In the genomic region with DNA sequence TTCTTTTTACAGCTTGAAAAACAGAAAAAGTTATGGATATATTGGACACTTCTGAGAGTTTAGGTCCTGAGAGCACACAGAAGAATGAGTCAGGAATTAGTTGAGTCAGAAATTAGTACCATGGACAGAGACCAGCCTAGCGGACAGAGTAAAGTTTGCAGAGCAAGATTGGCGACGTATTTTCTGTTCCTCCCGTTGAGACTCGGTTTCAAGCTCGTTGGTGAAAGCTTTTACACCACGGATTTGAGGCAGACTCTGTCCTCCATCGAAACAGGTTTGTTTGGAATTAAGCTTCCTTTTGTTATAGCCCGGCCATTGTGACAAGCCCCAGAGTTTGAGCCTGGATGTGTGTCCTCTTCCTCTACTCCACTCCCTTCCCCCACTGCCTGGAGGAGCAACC, we compare ENCODE assay signal across 10 mouse cellular contexts. TPM values are rescaled to one million over a fixed set of nuclear protein-coding genes. Genes with fewer than 3 reads are reported as not detected.
DNase-seq lines count a peak whose midpoint lies in the region; ATAC-seq and TF ChIP-seq lines count a peak whose summit lies in the region.
"Had no signal": no experiment of that assay in that cellular context is flagged by ENCODE, and none has a peak within 500 bp of the region (broad histone marks: within the 10 kb centered on the region; RNA-seq: fewer than 3 reads in every experiment).

No protein-coding gene starts in this region.

- H3K4me3 ChIP-seq in intestine, embryonic 14.5 days (ENCODE audit: low read depth, low read length) = no peak overlapping the region
- no peak overlapping the region for H3K4me3 ChIP-seq in intestine, embryonic 16.5 days (ENCODE audit: low read length)
- H3K4me3 ChIP-seq in midbrain, postnatal 0 days (ENCODE audit: low read depth, low read length) = no peak overlapping the region; the same call in 1 of the 2 replicates

- H3K4me1 ChIP-seq in intestine, embryonic 14.5 days (replicated peaks; ENCODE audit: control insufficient read depth, insufficient read depth, low read length) = peaks cover under 1% of the 10 kb centered on the region; the same call in 1 of the 2 replicates
- H3K4me1 ChIP-seq in intestine, embryonic 16.5 days (ENCODE audit: control insufficient read depth, insufficient read depth, low read length) = peaks cover 8% of the 10 kb centered on the region; the same call in 1 of the 2 replicates
- peaks cover 5% of the 10 kb centered on the region; the same call in 1 of the 2 replicates for H3K4me1 ChIP-seq in midbrain, postnatal 0 days (ENCODE audit: insufficient read depth, low read length)

- no peak overlapping the region for H3K9ac ChIP-seq in intestine, embryonic 14.5 days (ENCODE audit: low read length)
- no peak overlapping the region for H3K9ac ChIP-seq in intestine, embryonic 16.5 days (ENCODE audit: low read depth, low read length)
- no peak overlapping the region for H3K9ac ChIP-seq in midbrain, postnatal 0 days (replicated peaks; ENCODE audit: low read length, poor library complexity, severe bottlenecking)

- H3K27ac ChIP-seq in intestine, embryonic 14.5 days (ENCODE audit: low read depth) = no peak overlapping the region
- H3K27ac ChIP-seq in intestine, embryonic 16.5 days (ENCODE audit: low read length) = no peak overlapping the region
- no peak overlapping the region for H3K27ac ChIP-seq in midbrain, postnatal 0 days (ENCODE audit: low read depth, low read length)

- DNase-seq in intestine, embryonic 14.5 days (ENCODE audit: low spot score) = peak; percentile 60
- DNase-seq in R1 (ENCODE audit: low read depth, low spot score) = peak; percentile 78
- peak; percentile 24 for DNase-seq in heart, postnatal 4 days
- no peak for DNase-seq in midbrain, postnatal 0 days (ENCODE audit: low spot score)
- no peak for DNase-seq in right cerebral cortex, postnatal 36 days (ENCODE audit: low spot score in 2 of 2)
- no peak for DNase-seq in thymus, postnatal 10 days (ENCODE audit: low spot score in 2 of 2)
- DNase-seq in right cerebral cortex, adult 18-20 months = no peak
- DNase-seq: cerebellum, adult 8-10 months; lung, adult 2 months had no signal

- peaks cover 46% of the 10 kb centered on the region for H3K27me3 ChIP-seq in intestine, embryonic 14.5 days (replicated peaks; ENCODE audit: control insufficient read depth, insufficient read depth, low read length)
- H3K27me3 ChIP-seq in intestine, embryonic 16.5 days (replicated peaks; ENCODE audit: control insufficient read depth, insufficient read depth, low read length) = peaks cover 25% of the 10 kb centered on the region
- no peaks in the 10 kb centered on the region for H3K27me3 ChIP-seq in midbrain, postnatal 0 days (ENCODE audit: insufficient read depth, low read length)

- H3K36me3 ChIP-seq in intestine, embryonic 14.5 days (ENCODE audit: control insufficient read depth, insufficient read depth, low read length) = no peaks in the 10 kb centered on the region
- H3K36me3 ChIP-seq in intestine, embryonic 16.5 days (ENCODE audit: control insufficient read depth, insufficient read depth, low read length) = no peaks in the 10 kb centered on the region
- no peaks in the 10 kb centered on the region for H3K36me3 ChIP-seq in midbrain, postnatal 0 days (ENCODE audit: insufficient read depth, low read length)

- no peaks in the 10 kb centered on the region for H3K9me3 ChIP-seq in intestine, embryonic 14.5 days (ENCODE audit: control insufficient read depth, low read length)
- no peaks in the 10 kb centered on the region for H3K9me3 ChIP-seq in intestine, embryonic 16.5 days (ENCODE audit: control insufficient read depth, low read length)
- H3K9me3 ChIP-seq in midbrain, postnatal 0 days (ENCODE audit: low read length) = no peaks in the 10 kb centered on the region

- no peak for ATAC-seq in intestine, embryonic 14.5 days (replicated peaks; ENCODE audit: low FRiP score, low TSS enrichment, low read depth)
- no peak for ATAC-seq in intestine, embryonic 16.5 days
- ATAC-seq in midbrain, postnatal 0 days (ENCODE audit: low FRiP score) = no peak

- no peak overlapping the region for H3K4me2 ChIP-seq in intestine, embryonic 14.5 days (ENCODE audit: low read length)
- no peak overlapping the region for H3K4me2 ChIP-seq in intestine, embryonic 16.5 days (ENCODE audit: low read depth, low read length)
- peak overlapping the region; percentile 71; the same call in 1 of the 2 replicates for H3K4me2 ChIP-seq in midbrain, postnatal 0 days (ENCODE audit: low read depth, low read length, poor library complexity, severe bottlenecking)

- WGBS in intestine, embryonic 14.5 days = under 1% methylated on average over 9 of the region's 9 CpGs
- WGBS in intestine, embryonic 16.5 days = 2% methylated on average over 9 of the region's 9 CpGs
- WGBS in midbrain, postnatal 0 days = 7% methylated on average over 9 of the region's 9 CpGs

- peak; percentile 25; the same call in 1 of the 2 replicates for TF ChIP-seq CTCF in midbrain, postnatal 0 days (IDR thresholded peaks at IDR 0.05)

RNA-seq across cellular contexts. Expression of gene Elavl2, which starts 21.0 kb away (rescaled TPM):
- polyA plus RNA-seq in intestine, embryonic 14.5 days (2014; fragmentation: Nextera tagmentation; extraction: Ambion mirVana) = 6.6 and 7.0 TPM in 2 replicates
- polyA plus RNA-seq in intestine, embryonic 16.5 days (2015; fragmentation: Nextera tagmentation; extraction: Ambion mirVana) = 2.6 and 3.3 TPM in 2 replicates
- 1 to 10 TPM; 2.3 to 2.7 TPM for total RNA-seq in heart, postnatal 4 days (2021)
- total RNA-seq in midbrain, postnatal 0 days (2014; rRNA removed) = 80.6 and 96.6 TPM in 2 replicates
- 100.0 and 107 TPM in 2 replicates for polyA plus RNA-seq in midbrain, postnatal 0 days (2015; fragmentation: Nextera tagmentation; extraction: Ambion mirVana)

Comparison
In these comparisons a context has a peak if more than half of its experiments do, and no peak if none do; other contexts are left out.
1. DNase-seq: peak in intestine, embryonic 14.5 days (single experiment), R1 (single experiment) and heart, postnatal 4 days (single experiment); none in midbrain, postnatal 0 days (single experiment), right cerebral cortex, postnatal 36 days (0 of 2), thymus, postnatal 10 days (0 of 2) and right cerebral cortex, adult 18-20 months (single experiment).
2. RNA of gene Elavl2, which starts 21.0 kb away (polyA plus RNA-seq): 100.0 to 107 TPM in midbrain, postnatal 0 days; 6.6 to 7.0 TPM in intestine, embryonic 14.5 days and 2.6 to 3.3 TPM in intestine, embryonic 16.5 days; every median in the first group is over 10 times any median in the second.